Mouse (Mus musculus): Measurements from ENCODE around the gene Canx. TPM values are rescaled to one million over a fixed set of nuclear protein-coding genes. Genes with fewer than 3 reads are reported as not detected.

Canx gene
- 139 TPM for polyA plus RNA-seq (2017; shearing (Covaris generic))

GRCm38 (mm10) chr11:50325496-50326301 lies at the start of gene Canx:
Gene Canx, minus strand, starts transcription at chr11:50325673.

DNA sequence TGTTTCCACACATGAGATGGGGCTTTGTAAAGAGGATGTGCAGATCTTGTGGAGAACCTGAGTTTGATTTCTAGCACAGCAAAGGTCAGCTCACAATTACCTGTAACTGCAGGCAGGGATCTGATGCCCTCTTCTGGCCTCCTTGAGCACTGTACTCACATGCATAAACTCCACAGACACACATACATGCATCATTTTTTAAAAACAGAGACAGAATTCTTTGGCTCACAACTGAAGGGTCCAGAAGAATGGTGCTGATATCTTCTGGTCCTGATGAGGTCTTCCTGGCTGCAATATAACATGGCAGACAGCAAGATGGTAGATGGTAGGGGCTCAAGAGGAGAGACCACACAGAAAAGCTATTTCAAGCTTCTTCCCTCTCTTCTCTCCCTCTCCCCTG lies 28.7 kb upstream of the Canx start, which contains the start of gene Cby3:
Gene Cby3, plus strand, starts transcription at position 301 of the 400 bp plus-strand sequence.

DNA sequence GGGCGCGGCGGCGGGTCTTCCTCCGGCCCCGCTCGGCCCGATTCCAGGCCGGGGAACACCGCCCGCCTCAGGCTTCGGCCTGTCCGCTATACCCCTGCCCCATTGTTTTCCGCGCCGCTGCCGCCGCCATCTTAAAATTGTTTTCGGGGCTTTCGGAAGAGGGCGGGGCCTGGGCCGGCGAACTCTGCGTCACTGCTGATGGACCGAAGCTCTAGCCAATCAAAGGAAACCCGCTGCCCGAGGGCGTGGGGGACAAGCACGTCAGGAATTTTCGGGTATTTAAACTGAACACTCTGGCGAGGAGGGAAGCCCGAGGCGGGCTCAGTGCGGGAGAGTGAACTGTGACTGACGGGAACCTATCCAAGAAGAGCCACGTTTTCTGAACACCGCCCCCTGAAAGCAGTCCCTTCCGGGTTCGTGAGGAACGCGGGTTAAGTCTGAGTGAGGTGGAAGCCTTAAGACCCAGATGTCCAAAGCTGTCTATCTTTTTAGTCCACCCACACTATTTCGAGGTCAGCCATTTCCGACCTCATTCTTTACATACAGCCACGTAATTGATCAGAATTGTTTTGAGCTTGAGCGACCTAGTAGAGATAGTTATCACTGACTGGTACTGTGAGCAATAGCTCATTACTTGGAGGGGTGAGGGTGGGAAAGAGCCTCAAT lies 33.1 kb downstream of the Canx start, which contains the start of gene Maml1:
Gene Maml1, minus strand, starts transcription at position 122 of the 666 bp plus-strand sequence.

Other genes with a start within 250 kb of the Canx start
- 52.6 TPM for gene Tbc1d9b, start 194.3 kb downstream of the Canx start, polyA plus RNA-seq (2017; shearing (Covaris generic))
- 1.6 TPM for gene Mrnip, start 151.2 kb downstream of the Canx start, polyA plus RNA-seq (2017; shearing (Covaris generic))
- gene Sqstm1, start 114.8 kb downstream of the Canx start, polyA plus RNA-seq (2017; shearing (Covaris generic)) = 874 TPM
- gene Mgat4b, start 114.8 kb downstream of the Canx start, polyA plus RNA-seq (2017; shearing (Covaris generic)) = 7.9 TPM
- 1.1 TPM for gene Ltc4s, start 87.1 kb downstream of the Canx start, polyA plus RNA-seq (2017; shearing (Covaris generic))
- gene Maml1, start 33.4 kb downstream of the Canx start, polyA plus RNA-seq (2017; shearing (Covaris generic)) = 5.9 TPM
- gene Cby3, start 28.8 kb upstream of the Canx start, polyA plus RNA-seq (2017; shearing (Covaris generic)) = not detected
- 333 TPM for gene Hnrnph1, start 51.3 kb upstream of the Canx start, polyA plus RNA-seq (2017; shearing (Covaris generic))
- gene Rufy1, start 105.5 kb upstream of the Canx start, polyA plus RNA-seq (2017; shearing (Covaris generic)) = 23.6 TPM